Mouse (Mus musculus) heart, adult 18-20 months (tissue): ENCODE results near the gene Ptprm. TPM values are rescaled to one million over a fixed set of nuclear protein-coding genes. Genes with fewer than 3 reads are reported as not detected.

ENCODE experiments used
- DNase-seq, 2 experiments: peaks; one replicate each; pipeline ENCODE4 v3.0.0; 2021 to 2022; ENCODE audit warnings: mixed read lengths in 1 of 2
- long read RNA-seq, 2 experiments: library from polyadenylated mRNA; stranded (forward); transcript quantifications; one replicate each; pipeline ENCODE4 v2.0.0; 2021
- total RNA-seq, 2 experiments: library from RNA; stranded (reverse); gene quantifications; 2 replicates each; pipeline ENCODE4 v1.2.3; 2021

Gene Ptprm
- total RNA-seq, result 10 to 100 TPM; 80.1 to 86.3 TPM
- long read RNA-seq, experiment 1, full-length matches to known transcripts, result 7 of 24 reads
- long read RNA-seq, experiment 1, partial matches to known transcripts, result 10 of 24 reads
- long read RNA-seq, experiment 1, other reads (novel, unspliced or antisense), result 7 of 24 reads
- long read RNA-seq, experiment 2, full-length matches to known transcripts, result 4 of 12 reads
- long read RNA-seq, experiment 2, partial matches to known transcripts, result 2 of 12 reads
- long read RNA-seq, experiment 2, other reads (novel, unspliced or antisense), result 6 of 12 reads

DNA sequence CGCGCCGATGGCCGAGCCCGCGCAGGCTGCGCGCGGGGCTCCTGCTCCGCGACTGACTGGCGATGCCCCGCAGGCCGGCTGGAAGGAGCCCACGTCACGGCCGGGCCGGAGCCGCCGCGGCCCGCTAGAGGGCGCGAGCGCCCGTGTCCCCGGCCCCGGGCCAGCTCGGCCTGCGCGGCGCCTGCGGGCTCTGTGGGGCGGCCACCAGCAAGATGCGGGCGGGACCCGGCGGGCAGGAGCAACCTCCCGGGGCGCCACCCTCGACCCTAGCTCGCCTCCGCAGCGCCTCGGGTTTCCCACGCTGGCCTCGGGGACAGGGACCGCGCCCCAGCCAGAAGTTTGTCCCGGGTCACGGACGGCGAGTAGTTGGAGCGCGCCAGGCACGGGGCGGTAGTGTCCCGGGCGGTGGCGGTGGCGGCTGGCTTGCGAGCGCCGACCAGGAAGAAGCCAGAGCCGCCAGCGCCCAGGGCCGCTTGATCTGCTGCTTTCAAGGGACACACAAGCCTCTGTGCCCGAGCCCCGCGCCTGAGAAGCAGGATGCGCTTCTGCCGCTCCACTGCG, at the start of gene Ptprm:
Gene Ptprm, minus strand, starts transcription at position 7 of the 561 bp plus-strand sequence.
- DNase-seq, result peak in 1 of 2 experiments; percentile 94

DNA sequence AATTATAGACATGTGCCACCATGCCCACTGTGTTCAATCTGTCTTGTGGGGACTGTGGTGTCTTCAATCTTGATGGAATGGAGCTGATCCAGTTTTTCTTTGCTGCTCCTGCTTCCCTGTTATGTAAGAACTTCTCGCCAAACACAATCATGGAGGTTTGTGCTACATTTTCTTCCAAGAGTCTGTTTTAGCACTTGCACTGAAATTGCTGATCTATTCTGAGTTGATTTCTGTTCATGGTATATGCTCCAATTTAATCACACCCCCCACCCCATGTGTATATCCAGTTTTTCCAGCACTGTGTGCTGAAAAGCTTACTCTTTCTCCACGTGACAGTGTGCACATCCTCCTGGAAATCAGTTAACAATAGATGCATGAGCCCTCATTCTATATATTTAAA, 41.9 kb upstream of the Ptprm start:
- no peak for DNase-seq

GRCm38 (mm10) chr17:67390851-67391250, 36.6 kb upstream of the Ptprm start:
- DNase-seq, result peak; percentile 12 to 41

DNA sequence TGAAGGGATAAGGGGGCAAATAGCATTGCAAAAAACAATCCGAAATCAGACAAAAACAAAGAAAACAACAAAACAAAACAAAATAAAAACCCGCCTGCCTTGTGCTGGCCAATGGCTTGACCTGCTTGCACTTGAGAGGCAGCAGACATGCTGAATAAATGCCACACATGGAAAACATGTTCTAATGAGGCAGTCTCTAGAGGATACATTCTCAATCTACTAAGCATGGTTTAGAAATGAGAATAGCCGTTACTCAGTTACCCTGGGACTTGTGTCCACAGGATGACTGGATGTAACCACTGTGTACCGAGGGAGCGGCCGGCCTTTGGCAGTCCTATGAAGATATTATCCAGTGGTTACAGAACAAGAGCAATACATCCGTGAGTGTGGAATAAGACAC, 33.9 kb upstream of the Ptprm start:
- DNase-seq, result no peak

DNA sequence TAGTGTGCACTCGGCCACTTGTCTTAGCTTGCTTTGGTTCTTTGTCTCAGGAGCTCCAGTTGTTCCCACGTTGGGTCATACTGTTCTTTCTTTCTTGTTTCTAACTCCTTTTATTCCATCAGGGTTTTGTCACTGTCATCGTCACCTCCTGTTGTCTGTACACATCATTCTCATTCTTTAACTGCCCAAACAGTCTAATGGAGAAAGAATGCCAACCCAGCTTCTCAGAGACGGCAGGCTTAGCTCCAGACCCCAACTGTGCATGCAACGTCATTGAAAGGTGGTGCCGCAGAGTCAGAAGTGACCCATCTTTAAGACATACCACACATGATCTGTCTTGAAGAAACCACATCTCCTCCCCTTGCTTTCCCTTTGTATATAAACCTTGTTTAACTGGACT, 31.0 kb upstream of the Ptprm start:
- DNase-seq, result no peak

DNA sequence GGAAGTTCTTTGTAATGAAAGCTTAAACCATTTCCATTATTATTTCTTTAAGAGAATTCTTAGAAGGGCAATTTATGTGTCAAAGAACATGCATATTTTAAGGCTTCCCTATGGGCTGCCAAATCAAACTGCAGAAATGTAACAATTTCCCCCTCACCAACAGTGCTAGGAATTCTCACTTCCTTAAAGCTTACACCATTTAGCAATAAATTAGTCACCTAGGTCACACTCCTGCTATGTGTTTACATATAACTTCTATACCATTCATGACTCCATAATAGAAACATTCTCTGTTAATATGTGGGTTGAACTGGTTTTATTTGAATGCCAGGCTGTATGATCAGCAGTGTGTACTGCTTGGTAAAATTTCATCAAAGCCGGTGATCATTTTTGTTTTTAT, 29.4 kb upstream of the Ptprm start:
- no peak for DNase-seq

- peak in 1 of 2 experiments; percentile 1 for DNase-seq
Observed at GRCm38 (mm10) chr17:67381618-67382017, 27.4 kb upstream of the Ptprm start.

GRCm38 (mm10) chr17:67367866-67368265, 13.6 kb upstream of the Ptprm start:
- DNase-seq, result no peak

- no peak for DNase-seq
Observed at GRCm38 (mm10) chr17:67364491-67364890, 10.2 kb upstream of the Ptprm start.

DNA sequence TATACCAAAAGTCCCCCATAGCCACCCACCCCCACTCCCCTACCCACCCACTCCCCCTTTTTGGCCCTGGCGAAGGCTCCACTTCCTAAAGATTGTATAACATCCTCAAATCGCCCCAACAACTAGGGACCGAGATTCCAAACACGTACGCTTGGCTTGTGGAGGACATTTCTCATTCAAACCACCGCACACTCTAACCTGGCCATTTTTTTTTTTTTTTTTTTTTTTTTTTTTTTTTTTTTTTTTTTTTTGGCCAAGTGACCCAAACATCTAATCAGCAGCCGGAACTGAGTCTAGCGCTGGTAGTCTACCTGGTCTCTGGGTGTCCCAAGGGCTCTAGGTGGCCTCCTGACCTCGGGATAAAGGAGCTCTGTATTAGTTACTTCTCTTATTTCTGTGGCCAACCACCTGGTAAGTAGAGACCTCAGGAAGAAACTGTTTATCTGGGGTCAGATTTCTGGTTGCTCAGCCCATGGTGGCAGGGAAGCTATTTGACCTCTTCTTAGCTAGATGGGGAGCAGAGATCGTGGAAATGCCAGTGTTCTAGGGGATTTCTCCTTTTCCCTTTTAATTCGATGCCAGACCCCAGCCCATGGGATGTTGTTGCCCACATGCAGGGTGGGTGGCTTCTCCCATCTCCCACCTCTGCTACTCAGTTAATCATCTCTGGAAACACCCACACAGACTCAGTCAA, 9.3 kb upstream of the Ptprm start:
- DNase-seq, result no peak

DNA sequence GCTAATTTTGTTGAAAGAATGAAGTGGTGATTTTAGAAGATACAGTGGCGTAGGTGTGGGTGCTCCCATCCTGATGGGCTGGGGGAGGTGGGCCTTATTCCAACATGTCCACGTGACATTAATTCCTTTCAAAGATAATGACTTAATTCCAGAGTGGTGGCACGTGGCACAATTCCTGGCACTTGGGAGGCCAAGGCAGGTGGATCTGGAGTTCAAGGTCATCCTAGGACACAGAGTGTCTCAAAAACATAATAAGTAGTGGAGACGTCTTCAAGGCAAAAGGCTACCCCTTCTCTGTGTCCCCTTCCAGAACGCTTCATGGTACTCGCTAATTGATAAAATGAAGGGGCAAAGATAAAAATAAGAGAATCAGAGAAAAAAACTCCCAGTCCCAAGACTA, 7.9 kb upstream of the Ptprm start:
- DNase-seq, result no peak

GRCm38 (mm10) chr17:67360606-67361005, 6.3 kb upstream of the Ptprm start:
- no peak for DNase-seq

DNA sequence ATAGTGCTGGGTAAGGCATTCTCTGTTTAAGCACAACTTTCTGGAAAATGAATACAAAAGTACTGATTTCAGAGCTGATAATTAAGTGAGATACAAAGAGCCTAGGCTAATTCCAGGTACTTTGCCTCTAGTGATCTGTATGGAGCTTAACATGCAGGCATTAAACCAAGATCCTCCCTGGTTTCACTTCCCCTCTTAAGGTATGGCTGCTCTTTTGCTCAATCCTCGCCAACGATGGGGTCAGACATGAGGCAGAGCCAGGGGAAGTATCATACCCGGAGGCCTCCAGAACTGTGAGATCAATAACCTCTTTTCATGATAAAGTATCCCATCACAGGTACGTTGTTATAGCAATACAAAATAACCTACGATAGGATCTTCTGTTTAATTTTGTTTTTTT, 5.3 kb upstream of the Ptprm start:
- DNase-seq, result no peak

- no peak for DNase-seq
Observed at GRCm38 (mm10) chr17:67358541-67358940, 4.3 kb upstream of the Ptprm start.

- no peak for DNase-seq
Observed at GRCm38 (mm10) chr17:67357191-67357590, 2.9 kb upstream of the Ptprm start.

DNA sequence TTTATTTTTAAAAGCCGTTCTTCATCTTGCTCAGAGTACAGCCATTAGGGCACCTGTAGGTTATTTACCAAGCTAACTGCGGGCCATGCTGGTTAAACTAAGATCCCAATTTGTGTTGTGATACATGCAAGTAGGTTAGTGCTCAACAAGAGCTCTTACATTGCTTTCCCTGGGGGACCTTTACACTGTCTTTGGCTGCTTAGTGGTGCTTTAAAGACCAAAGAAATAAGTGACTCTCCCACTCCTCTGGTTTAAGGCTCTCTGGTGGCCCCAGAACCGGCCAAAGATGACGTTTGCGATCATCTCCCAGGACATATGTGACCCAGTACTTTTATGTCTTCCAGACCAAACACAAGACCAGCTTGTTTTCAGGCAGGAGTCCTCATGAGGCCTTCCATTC, 994 bp upstream of the Ptprm start:
- DNase-seq, result no peak

DNA sequence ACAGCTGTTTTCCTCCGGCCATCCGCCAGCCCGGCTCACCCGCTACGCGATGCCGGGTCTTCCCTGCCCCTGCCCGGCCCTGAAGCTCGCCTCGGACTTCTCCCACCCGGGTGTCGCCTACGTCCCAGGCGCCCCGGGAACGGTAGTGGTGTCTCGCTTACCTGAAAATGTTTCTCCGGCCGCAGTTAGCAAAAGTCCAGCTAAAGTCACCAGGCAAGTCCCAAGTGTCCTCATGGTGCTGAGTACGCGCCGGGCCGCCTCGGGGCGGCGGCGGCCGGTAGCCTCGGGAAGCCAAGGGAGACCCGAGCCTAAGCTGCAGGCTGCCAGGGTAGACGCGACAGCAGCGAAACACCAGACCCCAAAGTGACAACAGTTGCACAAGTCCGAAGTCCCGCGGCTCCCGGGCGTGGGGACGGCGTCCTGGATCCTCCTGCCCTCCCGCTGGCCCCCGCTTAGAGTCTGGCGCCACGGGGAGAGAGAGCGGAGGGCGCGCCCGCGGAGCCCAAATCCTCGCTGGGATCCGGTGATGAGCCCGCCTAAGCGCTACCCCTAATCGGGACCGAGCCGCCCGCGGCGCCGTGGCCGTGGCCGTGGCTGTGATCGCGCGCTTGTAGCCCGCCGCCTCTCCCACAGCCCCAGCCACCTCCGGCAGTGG, 334 bp downstream of the Ptprm start:
- DNase-seq, result peak in 1 of 2 experiments; percentile 88

- peak; percentile 60 to 76 for DNase-seq
Observed at GRCm38 (mm10) chr17:67352956-67353795, 1.1 kb downstream of the Ptprm start.

- DNase-seq, result peak; percentile 45
Observed at GRCm38 (mm10) chr17:67351423-67351822, 2.8 kb downstream of the Ptprm start.

DNA sequence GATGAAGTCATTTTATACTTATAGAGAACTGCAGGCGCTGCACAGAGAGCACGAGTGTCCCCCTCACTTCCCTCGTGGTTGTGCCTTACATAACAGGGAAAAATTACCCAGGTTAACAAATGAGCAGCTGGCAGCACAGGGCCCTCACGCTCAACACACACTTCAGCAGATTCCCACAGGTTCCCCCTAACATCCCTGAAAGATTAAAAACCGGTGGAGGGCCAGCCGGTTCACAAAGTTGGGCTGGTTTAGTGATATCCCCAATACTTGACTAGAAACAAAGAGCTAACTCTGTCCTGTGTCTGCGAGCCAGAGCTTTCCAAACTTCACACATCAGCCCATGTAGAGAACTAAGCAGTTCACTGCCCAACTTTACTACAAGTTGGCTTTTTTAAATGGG, 3.7 kb downstream of the Ptprm start:
- DNase-seq, result peak; percentile 29 to 45

DNA sequence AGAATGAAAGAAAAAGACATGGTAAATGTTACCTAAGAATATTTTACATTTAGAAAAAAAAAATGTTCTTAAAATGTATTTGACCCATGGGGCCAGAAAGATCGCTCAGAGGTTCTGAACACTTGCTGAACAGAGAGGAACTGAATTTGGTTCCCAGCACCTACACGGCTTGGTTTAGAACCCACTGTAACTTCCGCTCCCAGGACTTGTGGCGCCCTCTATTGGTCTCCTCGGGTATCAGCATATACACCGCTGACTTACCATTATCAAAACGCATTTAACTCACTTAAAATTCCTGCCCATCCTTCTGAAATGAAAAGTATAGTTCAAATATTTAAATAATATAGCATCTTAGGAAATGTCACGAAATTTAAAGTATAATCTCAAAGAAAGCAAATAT, 4.7 kb downstream of the Ptprm start:
- no peak for DNase-seq

- DNase-seq, result peak; percentile 37 to 72
Observed at GRCm38 (mm10) chr17:67346921-67347320, 7.3 kb downstream of the Ptprm start.
